Mouse (Mus musculus) C3H10T1/2 (cell line): Measurements from ENCODE around the gene Vsig2. TPM values are rescaled to one million over a fixed set of nuclear protein-coding genes. Genes with fewer than 3 reads are reported as not detected.

ENCODE experiments used
- polyA plus RNA-seq, 2 experiments: library from polyadenylated mRNA; unstranded; fragments of >200 nt; fragmentation: generic; extraction: Trizol; gene quantifications; one replicate each; pipeline ENCODE4 v1.2.1; 2012; ENCODE audit warnings: missing spikeins in 2 of 2

Vsig2 gene
- polyA plus RNA-seq: not detected

GRCm38 (mm10) chr9:37539170-37540025 lies at the start of gene Vsig2:
Gene Vsig2 (plus strand): TSS chr9:37539255.

GRCm38 (mm10) chr9:37527396-37528224 lies 11.4 kb upstream of the Vsig2 start, which contains the start of gene Esam:
Gene Esam (plus strand): TSS chr9:37528078.

GRCm38 (mm10) chr9:37552536-37553293 lies 13.7 kb downstream of the Vsig2 start, which contains the start of gene Nrgn:
Gene Nrgn (minus strand): TSS chr9:37552904.

GRCm38 (mm10) chr9:37554838-37555748 lies 16.0 kb downstream of the Vsig2 start, which contains the start of gene Siae:
Gene Siae (plus strand): TSS chr9:37555698.

Other genes starting within 250 kb of the Vsig2 start
- gene Ccdc15, start 190.8 kb upstream of the Vsig2 start, polyA plus RNA-seq: under 1 TPM; 0.12 to 0.51 TPM
- gene Hepacam, start 171.9 kb upstream of the Vsig2 start, polyA plus RNA-seq: not detected
- not detected for gene Robo4, start 137.4 kb upstream of the Vsig2 start, polyA plus RNA-seq
- gene Robo3, start 106.0 kb upstream of the Vsig2 start, polyA plus RNA-seq: under 1 TPM; 0.04 to 0.28 TPM
- gene Msantd2, start 49.9 kb upstream of the Vsig2 start, polyA plus RNA-seq: 1 to 10 TPM in 1 of 2 experiments, under 1 TPM in 1; 0.94 to 7.4 TPM
- gene Esam, start 11.2 kb upstream of the Vsig2 start, polyA plus RNA-seq: under 1 TPM; 0.01 to 0.08 TPM
- under 1 TPM; 0.14 to 0.67 TPM for gene Nrgn, start 13.6 kb downstream of the Vsig2 start, polyA plus RNA-seq
- 10 to 100 TPM in 1 of 2 experiments, under 1 TPM in 1; 0.94 to 11.9 TPM for gene Siae, start 16.4 kb downstream of the Vsig2 start, polyA plus RNA-seq
- gene Spa17, start 74.5 kb downstream of the Vsig2 start, polyA plus RNA-seq: 1 to 10 TPM; 2.4 to 9.2 TPM
- 100 to 1,000 TPM in 1 of 2 experiments, 10 to 100 TPM in 1; 80.8 to 129 TPM for gene Tbrg1, start 118.1 kb downstream of the Vsig2 start, polyA plus RNA-seq
- gene Panx3, start 130.0 kb downstream of the Vsig2 start, polyA plus RNA-seq: under 1 TPM in 1 of 2 experiments, not detected in 1; 0.02 TPM
- gene Olfr160, start 177.0 kb downstream of the Vsig2 start, polyA plus RNA-seq: not detected
- not detected for gene Olfr874, start 205.9 kb downstream of the Vsig2 start, polyA plus RNA-seq
- not detected for gene Olfr875, start 232.6 kb downstream of the Vsig2 start, polyA plus RNA-seq